Mouse (Mus musculus): ENCODE data around the gene Piwil1. TPM values are rescaled to one million over a fixed set of nuclear protein-coding genes. Genes with fewer than 3 reads are reported as not detected.

The Piwil1 gene
- polyA plus RNA-seq, 1 experiment from 2014 or later, result not detected

DNA sequence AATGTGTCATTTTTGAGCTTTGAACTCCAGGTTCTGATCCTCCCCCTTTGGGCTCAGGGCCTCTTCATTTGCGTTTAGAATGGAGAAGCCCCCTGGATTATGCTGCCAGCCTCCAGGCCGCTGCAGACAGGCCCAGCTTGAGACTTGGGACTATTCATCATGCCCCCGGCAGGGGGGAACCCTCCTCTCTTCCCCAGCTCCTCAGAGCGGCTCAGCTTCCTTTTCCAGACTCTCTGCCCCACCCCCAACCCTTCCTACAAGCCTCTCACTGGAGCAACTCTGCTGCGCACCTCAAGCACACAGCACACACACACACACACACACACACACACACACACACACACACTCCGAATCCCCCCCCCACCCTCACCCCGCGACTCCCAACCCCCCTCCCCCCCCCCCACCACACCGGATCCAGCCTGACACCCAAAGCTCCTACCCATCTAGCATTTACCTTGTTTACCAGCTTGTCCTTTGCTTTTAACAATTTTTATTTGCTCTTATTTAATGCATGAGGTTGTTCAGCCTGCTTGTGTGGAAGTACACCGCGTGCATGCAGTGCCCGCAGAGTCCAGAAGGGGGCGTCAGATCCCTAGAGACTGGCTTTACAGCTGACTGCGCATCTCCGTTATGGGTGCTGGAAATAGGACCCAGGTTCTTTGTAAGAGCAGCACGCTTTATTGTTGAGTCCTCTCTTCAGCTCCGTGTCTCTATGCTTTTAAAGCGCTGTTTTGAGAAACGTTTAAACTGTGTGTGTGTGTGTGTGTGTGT, 2.0 kb downstream of the Piwil1 start:
- Histone ChIP-seq H3K9me3 (replicated peaks; ENCODE audit: low read length) (no peaks in the 10 kb centered on the region), H3K4me3 (replicated peaks; ENCODE audit: low read depth, low read length) (no peak overlapping the region), H3K4me1 (replicated peaks; ENCODE audit: insufficient read depth, low read length) (no peaks in the 10 kb centered on the region), H3K36me3 (ENCODE audit: insufficient read depth, low read length) (no peaks in the 10 kb centered on the region), H3K9ac (ENCODE audit: low read depth, low read length) (no peak overlapping the region), H3K27me3 (ENCODE audit: insufficient read depth, low read length) (no peaks in the 10 kb centered on the region), H3K4me2 (ENCODE audit: low read length) (no peak overlapping the region), H3K27ac (no peak overlapping the region)
- DNase-seq (ENCODE audit: low spot score) (peak; percentile 55), ATAC-seq (replicated peaks; ENCODE audit: low FRiP score, low read depth) (peak; percentile 49; the same call in 1 of the 2 replicates)
- 37% methylated on average over 19 of the region's 19 CpGs for WGBS
- peak; percentile 33; the same call in 1 of the 2 replicates for TF ChIP-seq CTCF (IDR thresholded peaks at IDR 0.05; ENCODE audit: low read depth)

DNA sequence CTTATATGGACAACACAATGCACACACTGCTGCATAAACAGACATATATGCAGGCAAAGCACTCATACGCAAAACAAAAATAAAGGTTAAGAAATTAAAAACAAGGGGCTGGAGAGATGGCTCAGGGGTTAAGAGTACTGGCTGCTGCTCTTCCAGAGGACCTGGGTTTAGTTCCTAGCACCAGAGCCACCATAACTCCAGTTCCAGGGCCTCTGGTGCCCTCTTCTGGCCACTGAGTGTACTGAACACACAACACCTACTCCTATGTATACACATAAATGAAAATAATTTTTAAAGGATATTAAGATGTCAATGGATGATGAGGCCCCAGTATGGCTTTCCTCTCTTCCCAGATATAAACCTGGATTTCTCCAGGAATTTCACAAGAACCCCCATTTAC, 4.1 kb downstream of the Piwil1 start:
- no peak for DNase-seq (ENCODE audit: low spot score)
- no peaks in the 10 kb centered on the region for H3K9me3 ChIP-seq (replicated peaks; ENCODE audit: low read length)

DNA sequence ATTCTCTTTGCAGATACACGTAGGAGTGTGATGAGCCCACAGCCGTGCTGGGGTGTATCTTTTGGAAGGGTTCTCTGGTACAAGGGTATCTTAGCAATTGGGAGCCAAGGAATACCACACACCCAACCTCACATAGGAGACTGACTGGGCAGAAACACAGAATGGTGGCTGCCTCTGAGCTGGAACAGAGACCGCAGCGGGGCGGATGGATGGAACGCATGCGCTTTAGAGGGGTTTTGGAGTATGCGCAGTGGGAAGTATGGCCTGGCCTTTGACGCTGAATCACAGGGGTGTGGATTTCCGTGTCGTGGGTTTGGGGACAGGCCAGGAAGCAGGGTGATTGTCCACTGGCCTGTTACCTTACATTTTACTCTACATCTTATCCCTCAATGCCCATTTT, 4.9 kb downstream of the Piwil1 start:
- WGBS, result 92% methylated on average over 11 of the region's 11 CpGs
- no peak for TF ChIP-seq CTCF (IDR thresholded peaks at IDR 0.05; ENCODE audit: low read depth)

More for the DNA sequence above, 4.1 kb downstream of the Piwil1 start:
- Histone ChIP-seq H3K9ac (ENCODE audit: low read depth, low read length) (no peak overlapping the region), H3K4me3 (replicated peaks; ENCODE audit: low read depth, low read length) (no peak overlapping the region), H3K36me3 (ENCODE audit: insufficient read depth, low read length) (no peaks in the 10 kb centered on the region), H3K4me2 (ENCODE audit: low read length) (no peak overlapping the region), H3K4me1 (replicated peaks; ENCODE audit: insufficient read depth, low read length) (no peaks in the 10 kb centered on the region), H3K27ac (no peak overlapping the region), H3K27me3 (ENCODE audit: insufficient read depth, low read length) (no peaks in the 10 kb centered on the region)
- 95% methylated on average over 1 of the region's 1 CpGs for WGBS
- no peak for TF ChIP-seq CTCF (IDR thresholded peaks at IDR 0.05; ENCODE audit: low read depth)
- no peak for ATAC-seq (replicated peaks; ENCODE audit: low FRiP score, low read depth)

DNA sequence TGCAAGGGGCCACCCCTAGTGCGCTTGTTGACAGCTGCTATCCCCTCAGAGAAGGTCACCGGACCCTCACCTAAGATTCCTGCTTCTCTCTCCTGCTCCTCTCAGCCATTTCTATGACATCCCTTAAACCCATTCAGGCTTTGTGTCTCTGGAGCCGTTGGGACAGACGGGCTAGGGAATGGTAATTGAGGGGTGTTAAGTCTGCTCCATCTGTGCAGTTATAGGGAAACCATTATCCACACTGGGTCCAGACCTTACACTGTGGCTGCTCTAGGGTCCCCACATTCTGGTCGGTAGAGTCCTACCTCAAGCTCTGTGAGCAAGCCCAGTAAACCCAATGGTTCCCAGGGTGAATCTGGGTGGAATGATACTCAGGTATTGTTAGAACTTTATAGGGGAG, 6.6 kb downstream of the Piwil1 start:
- WGBS, result 76% methylated on average over 5 of the region's 5 CpGs
- no peak for ATAC-seq (replicated peaks; ENCODE audit: low FRiP score, low read depth)
- TF ChIP-seq CTCF (IDR thresholded peaks at IDR 0.05; ENCODE audit: low read depth), result no peak
- Histone ChIP-seq H3K9ac (ENCODE audit: low read depth, low read length) (no peak overlapping the region), H3K27me3 (ENCODE audit: insufficient read depth, low read length) (no peaks in the 10 kb centered on the region), H3K4me1 (replicated peaks; ENCODE audit: insufficient read depth, low read length) (no peaks in the 10 kb centered on the region), H3K27ac (no peak overlapping the region), H3K36me3 (ENCODE audit: insufficient read depth, low read length) (no peaks in the 10 kb centered on the region), H3K4me2 (ENCODE audit: low read length) (no peak overlapping the region), H3K9me3 (replicated peaks; ENCODE audit: low read length) (no peaks in the 10 kb centered on the region), H3K4me3 (replicated peaks; ENCODE audit: low read depth, low read length) (no peak overlapping the region)
- DNase-seq (ENCODE audit: low spot score), result no peak

More for the DNA sequence above, 4.9 kb downstream of the Piwil1 start:
- ATAC-seq (replicated peaks; ENCODE audit: low FRiP score, low read depth) (no peak), DNase-seq (ENCODE audit: low spot score) (no peak)
- Histone ChIP-seq H3K27ac (no peak overlapping the region), H3K36me3 (ENCODE audit: insufficient read depth, low read length) (no peaks in the 10 kb centered on the region), H3K9me3 (replicated peaks; ENCODE audit: low read length) (no peaks in the 10 kb centered on the region), H3K4me2 (ENCODE audit: low read length) (no peak overlapping the region), H3K9ac (ENCODE audit: low read depth, low read length) (no peak overlapping the region), H3K4me3 (replicated peaks; ENCODE audit: low read depth, low read length) (no peak overlapping the region), H3K4me1 (replicated peaks; ENCODE audit: insufficient read depth, low read length) (no peaks in the 10 kb centered on the region), H3K27me3 (ENCODE audit: insufficient read depth, low read length) (no peaks in the 10 kb centered on the region)

DNA sequence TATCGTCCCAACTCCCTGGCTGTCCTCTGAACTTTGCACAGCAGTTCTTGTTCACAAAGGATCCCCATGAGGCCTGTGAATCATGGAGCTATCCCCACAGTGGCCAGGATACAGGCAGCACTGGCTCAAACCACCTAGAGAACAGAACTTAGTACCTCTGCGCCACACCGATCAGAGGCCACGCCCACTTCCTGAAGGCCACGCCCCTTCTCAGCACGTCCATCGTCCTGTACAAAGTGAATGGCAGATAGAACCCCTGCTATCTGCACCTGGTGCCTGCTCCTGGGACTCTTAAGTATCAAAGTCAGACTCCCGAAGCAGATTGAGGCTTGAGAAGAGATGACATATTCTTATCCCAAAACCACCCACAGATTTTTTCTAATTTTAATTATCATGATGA, 8.3 kb downstream of the Piwil1 start:
- Histone ChIP-seq H3K27ac (no peak overlapping the region), H3K9ac (ENCODE audit: low read depth, low read length) (no peak overlapping the region), H3K4me1 (replicated peaks; ENCODE audit: insufficient read depth, low read length) (no peaks in the 10 kb centered on the region), H3K4me3 (replicated peaks; ENCODE audit: low read depth, low read length) (no peak overlapping the region), H3K4me2 (ENCODE audit: low read length) (no peak overlapping the region), H3K9me3 (replicated peaks; ENCODE audit: low read length) (no peaks in the 10 kb centered on the region), H3K36me3 (ENCODE audit: insufficient read depth, low read length) (no peaks in the 10 kb centered on the region), H3K27me3 (ENCODE audit: insufficient read depth, low read length) (no peaks in the 10 kb centered on the region)
- DNase-seq (ENCODE audit: low spot score) (no peak), ATAC-seq (replicated peaks; ENCODE audit: low FRiP score, low read depth) (no peak)
- TF ChIP-seq CTCF (IDR thresholded peaks at IDR 0.05; ENCODE audit: low read depth), result no peak
- 21% methylated on average over 8 of the region's 8 CpGs for whole genome bisulfite sequencing

DNA sequence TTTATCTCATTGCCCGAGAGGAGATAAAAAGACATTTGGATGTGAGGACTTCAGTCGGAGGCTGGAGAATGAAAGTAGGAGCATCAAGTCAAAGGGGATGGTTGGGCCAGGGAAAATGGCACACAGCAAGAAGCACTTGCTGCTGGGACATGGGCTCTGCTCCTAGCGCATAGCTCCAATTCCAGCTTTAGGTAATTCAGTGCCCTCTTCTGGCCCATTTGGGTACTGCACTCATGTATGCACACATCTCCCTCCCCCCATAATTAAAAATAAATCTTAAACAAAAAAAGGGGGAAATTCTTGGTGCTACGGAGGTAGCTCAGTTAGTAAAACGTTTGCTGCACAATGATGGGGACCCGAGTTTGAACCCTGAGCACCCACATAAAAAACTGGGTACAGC, 9.5 kb downstream of the Piwil1 start:
- DNase-seq (ENCODE audit: low spot score), result no peak
- peak; percentile 59 for TF ChIP-seq CTCF (IDR thresholded peaks at IDR 0.05; ENCODE audit: low read depth)
- H3K27me3 ChIP-seq (ENCODE audit: insufficient read depth, low read length), result no peaks in the 10 kb centered on the region
- no peaks in the 10 kb centered on the region for H3K9me3 ChIP-seq (replicated peaks; ENCODE audit: low read length)
- H3K36me3 ChIP-seq (ENCODE audit: insufficient read depth, low read length), result no peaks in the 10 kb centered on the region
- WGBS, result 89% methylated on average over 6 of the region's 6 CpGs
- ATAC-seq (replicated peaks; ENCODE audit: low FRiP score, low read depth), result no peak
- H3K4me1 ChIP-seq (replicated peaks; ENCODE audit: insufficient read depth, low read length), result no peaks in the 10 kb centered on the region
- H3K4me3 ChIP-seq (replicated peaks; ENCODE audit: low read depth, low read length), result no peak overlapping the region
- H3K27ac ChIP-seq, result no peak overlapping the region
- no peak overlapping the region for H3K9ac ChIP-seq (ENCODE audit: low read depth, low read length)
- no peak overlapping the region for H3K4me2 ChIP-seq (ENCODE audit: low read length)
